Mouse (Mus musculus) cerebellum, adult 2 months (tissue): ENCODE results near the gene Gm3512. TPM values are rescaled to one million over a fixed set of nuclear protein-coding genes. Genes with fewer than 3 reads are reported as not detected.
A peak's percentile ranks its signal among the peaks of the same experiment; 100 is the strongest.
"Not testable (repeated sequence)": the region's sequence is repeated elsewhere in the genome, so short reads cannot be mapped to it uniquely, and the experiment has no call there.

Experiments used
- DNase-seq, 2 experiments: peaks; one replicate each; pipeline ENCODE4 v3.0.0; 2021
- H3K27ac ChIP-seq: fragments of 200-500 bp; 2 replicates; pipeline ENCODE4 v1.5.1; 2012; ENCODE audit warnings: low read length, control low read depth, inconsistent platforms; ENCODE audit not compliant: insufficient read depth
- H3K27me3 ChIP-seq: fragments of 200-500 bp; 2 replicates; pipeline ENCODE4 v1.6.1; 2012; ENCODE audit warnings: inconsistent platforms, mild to moderate bottlenecking, low read length, moderate library complexity; ENCODE audit not compliant: control insufficient read depth, insufficient read depth
- H3K4me1 ChIP-seq: fragments of 200-500 bp; 2 replicates; pipeline ENCODE4 v1.6.1; 2011; ENCODE audit warnings: low read length; ENCODE audit not compliant: control insufficient read depth, insufficient read depth
- H3K4me3 ChIP-seq: fragments of 200-500 bp; replicated peaks from 2 replicates; pipeline ENCODE3; 2011; ENCODE audit warnings: mild to moderate bottlenecking, low read depth, low read length, control low read depth; ENCODE audit not compliant: insufficient read depth
- WGBS: fragments of 180-500 bp; shearing (Covaris S2); methylation state at CpG from one replicate; pipeline ENCODE4 v1.1.7; 2018; 5-methylcytosine and 5-hydroxymethylcytosine counted together
- polyA plus RNA-seq: library from polyadenylated mRNA; depleted of rRNA; stranded (reverse); fragments of >200 nt; gene quantifications from 2 replicates; pipeline ENCODE4 v1.2.3, GENCODE M21; 2012; rRNA removed

Gm3512 gene
- polyA plus RNA-seq: 1.7 TPM in 2 replicates

- H3K27ac ChIP-seq, H3K4me3 ChIP-seq, H3K27me3 ChIP-seq, H3K4me1 ChIP-seq, DNase-seq: not testable (repeated sequence)
- WGBS: no CpG with 5 or more reads among the region's 37 CpGs
Measured at GRCm38 (mm10) chr14:7174483-7174971, at the start of gene Gm3512. Gene Gm3512, minus strand, starts transcription at chr14:7174533.

- WGBS: 92% methylated on average over 3 of the region's 3 CpGs
- H3K4me1 ChIP-seq, H3K4me3 ChIP-seq, H3K27ac ChIP-seq, H3K27me3 ChIP-seq: not testable (repeated sequence)
- peak in 1 of 2 experiments; percentile 0 for DNase-seq
Measured at GRCm38 (mm10) chr14:7200070-7200469, 25.7 kb upstream of the Gm3512 start.

DNA sequence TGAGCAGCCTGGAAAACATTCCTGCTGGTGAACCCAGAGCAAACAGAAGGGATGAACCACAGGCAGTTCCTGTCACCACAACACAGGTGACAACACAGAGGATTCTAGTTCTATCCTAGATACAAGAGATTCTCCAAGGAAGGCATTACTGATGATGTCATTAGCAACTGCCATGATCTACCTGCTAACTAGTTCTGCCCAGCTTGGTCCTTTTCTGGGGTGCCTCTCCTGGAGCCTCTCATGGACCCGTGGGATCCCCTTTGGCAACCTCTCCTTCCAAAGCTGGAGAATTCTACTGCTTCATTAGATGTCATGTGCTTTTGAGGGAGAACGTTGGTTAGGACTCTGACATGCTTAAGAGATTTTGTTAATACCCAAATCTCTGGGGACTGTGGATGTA lies 20.1 kb upstream of the Gm3512 start, which contains the start of gene Gm16434:
TSS of gene Gm16434 (minus strand) at position 101 of the 400 bp plus-strand sequence.
- H3K27me3 ChIP-seq, H3K27ac ChIP-seq, H3K4me3 ChIP-seq, H3K4me1 ChIP-seq, DNase-seq: not testable (repeated sequence)
- no CpG with 5 or more reads among the region's 2 CpGs for WGBS

GRCm38 (mm10) chr14:7125312-7125711 lies 49.0 kb downstream of the Gm3512 start, which contains the start of gene Gm6676:
Gene Gm6676, minus strand, starts transcription at chr14:7125412.
- DNase-seq, H3K4me3 ChIP-seq, H3K4me1 ChIP-seq, H3K27me3 ChIP-seq, H3K27ac ChIP-seq: not testable (repeated sequence)
- no CpG with 5 or more reads among the region's 2 CpGs for WGBS

GRCm38 (mm10) chr14:7105124-7105802 lies 69.1 kb downstream of the Gm3512 start:
- H3K4me1 ChIP-seq, H3K27ac ChIP-seq, H3K27me3 ChIP-seq, H3K4me3 ChIP-seq: not testable (repeated sequence)
- WGBS: 2% methylated on average over 7 of the region's 54 CpGs
- DNase-seq: peak; percentile 0 to 4

Other genes with a start within 250 kb of the Gm3512 start
- not detected in 2 replicates for gene Gm6356, start 200.7 kb downstream of the Gm3512 start, polyA plus RNA-seq
- gene Gm10406, start 147.1 kb downstream of the Gm3512 start, polyA plus RNA-seq: 0.67 and 0.88 TPM in 2 replicates
- gene Gm3685, start 129.6 kb downstream of the Gm3512 start, polyA plus RNA-seq: not detected in 2 replicates
- 1.4 and 2.4 TPM in 2 replicates for gene Gm3696, start 73.9 kb downstream of the Gm3512 start, polyA plus RNA-seq
- gene Gm6676, start 49.1 kb downstream of the Gm3512 start, polyA plus RNA-seq: not detected in 2 replicates
- not detected in 2 replicates for gene Gm16434, start 20.0 kb upstream of the Gm3512 start, polyA plus RNA-seq
- gene Gm3727, start 90.2 kb upstream of the Gm3512 start, polyA plus RNA-seq: not detected in 2 replicates
- 0.98 and 1.1 TPM in 2 replicates for gene Gm3739, start 140.5 kb upstream of the Gm3512 start, polyA plus RNA-seq
- not detected in 2 replicates for gene Gm5797, start 157.9 kb upstream of the Gm3512 start, polyA plus RNA-seq
- not detected in 2 replicates for gene Gm8374, start 190.6 kb upstream of the Gm3512 start, polyA plus RNA-seq